Mouse (Mus musculus) embryonic fibroblast, embryonic 13.5 days (primary cell): Measurements from ENCODE around the gene Ubtf.

Source experiments
- CTCF ChIP-seq: IDR thresholded peaks from 2 replicates; pipeline ENCODE4 v1.5.1; 2011; ENCODE audit warnings: mild to moderate bottlenecking, control low read depth, low read length, moderate library complexity, borderline replicate concordance; ENCODE audit not compliant: insufficient read depth
- POLR2A ChIP-seq: IDR thresholded peaks from 2 replicates; pipeline ENCODE4 v1.6.1; 2011; ENCODE audit warnings: low read depth, mild to moderate bottlenecking, control low read depth, low read length, moderate library complexity

DNA sequence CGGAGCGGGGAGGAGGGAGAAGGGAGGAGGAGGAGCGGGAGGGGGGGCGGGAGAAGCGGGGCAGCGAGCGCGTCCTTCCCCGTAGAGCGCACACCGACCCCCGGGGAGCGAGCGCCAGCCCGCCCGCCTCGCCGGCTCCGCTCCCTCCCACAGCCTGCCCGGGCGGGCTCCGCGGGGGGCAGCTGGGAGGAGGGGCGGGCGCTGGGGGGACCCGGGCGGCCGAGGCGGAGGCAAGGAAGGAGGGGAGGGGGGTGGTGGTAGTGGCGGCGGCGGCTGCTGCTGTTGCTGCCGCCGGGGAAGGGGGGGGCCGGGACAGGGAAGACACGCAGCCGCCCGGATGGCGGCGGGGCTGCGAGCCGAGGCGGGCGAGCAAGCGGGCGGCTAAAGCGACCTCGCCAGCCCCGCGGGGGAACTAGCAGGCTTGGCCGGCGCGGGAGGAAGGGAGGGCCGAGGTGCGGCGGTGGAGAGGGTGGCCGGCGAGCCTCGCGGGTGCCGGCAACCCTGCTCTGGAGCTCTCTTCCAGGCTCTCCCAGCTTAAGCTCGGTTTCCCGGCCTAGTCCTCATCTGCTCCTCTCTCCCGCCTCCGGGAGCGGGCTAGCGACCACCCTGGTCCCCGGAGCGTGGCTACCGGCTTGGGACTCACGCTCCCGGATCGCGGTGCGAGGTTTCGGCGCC, 1.5 kb downstream of the Ubtf start:
- TF ChIP-seq CTCF: no peak
- no peak for TF ChIP-seq POLR2A
